Mouse (Mus musculus) liver, adult 2 months (tissue): Measurements from ENCODE around the gene Phf5a. TPM values are rescaled to one million over a fixed set of nuclear protein-coding genes. Genes with fewer than 3 reads are reported as not detected.
A peak's percentile ranks its signal among the peaks of the same experiment; 100 is the strongest.

Source experiments
- DNase-seq: peaks from one replicate; pipeline ENCODE4 v3.0.0-alpha.2; 2011; ENCODE audit warnings: low read depth, low spot score; ENCODE audit errors: extremely low read depth
- H3K27ac ChIP-seq: fragments of 200-500 bp; replicated peaks from 2 replicates; pipeline ENCODE4 v1.5.1; 2012; ENCODE audit warnings: low read depth, mild to moderate bottlenecking, control low read depth, inconsistent platforms, low read length; ENCODE audit not compliant: insufficient read depth
- H3K27me3 ChIP-seq: fragments of 200-500 bp; 2 replicates; pipeline ENCODE4 v1.6.1; 2012; ENCODE audit warnings: mild to moderate bottlenecking, moderate library complexity, low read length, inconsistent platforms; ENCODE audit not compliant: control insufficient read depth, insufficient read depth
- H3K36me3 ChIP-seq: fragments of 200-500 bp; 2 replicates; pipeline ENCODE4 v1.6.1; 2012; ENCODE audit warnings: low read length, inconsistent platforms; ENCODE audit not compliant: control insufficient read depth, insufficient read depth
- H3K4me1 ChIP-seq: fragments of 200-500 bp; 2 replicates; pipeline ENCODE4 v1.6.1; 2011; ENCODE audit warnings: low read length; ENCODE audit not compliant: control insufficient read depth, insufficient read depth
- H3K4me3 ChIP-seq: fragments of 200-500 bp; 2 replicates; pipeline ENCODE4 v1.5.1; 2011; ENCODE audit warnings: low read depth, mild to moderate bottlenecking, control low read depth, low read length, moderate library complexity; ENCODE audit not compliant: insufficient read depth
- H3K79me2 ChIP-seq: fragments of 200-500 bp; 2 replicates; pipeline ENCODE4 v1.6.1; 2012; ENCODE audit warnings: inconsistent platforms, mild to moderate bottlenecking, low read length, moderate library complexity; ENCODE audit not compliant: control insufficient read depth, insufficient read depth
- H3K9ac ChIP-seq: fragments of 200-500 bp; 2 replicates; pipeline ENCODE4 v1.6.1; 2012; ENCODE audit warnings: low read depth, mild to moderate bottlenecking, control low read depth, inconsistent platforms, low read length
- CTCF ChIP-seq: fragments of 200-500 bp; IDR thresholded peaks from 2 replicates; pipeline ENCODE4 v1.5.1; 2011; ENCODE audit warnings: low read depth, low read length, control low read depth
- POLR2A ChIP-seq: fragments of 200-500 bp; IDR thresholded peaks from 2 replicates; pipeline ENCODE4 v1.6.1; 2011; ENCODE audit warnings: low read length, control low read depth; ENCODE audit not compliant: insufficient read depth; ENCODE audit errors: extremely low read depth
- WGBS: fragments of 180-500 bp; shearing (Covaris S2); methylation state at CpG from one replicate; pipeline ENCODE4 v1.1.7; 2018; 5-methylcytosine and 5-hydroxymethylcytosine counted together
- polyA plus RNA-seq: library from polyadenylated mRNA; depleted of rRNA; stranded (reverse); fragments of >200 nt; gene quantifications from 2 replicates; pipeline ENCODE4 v1.2.3, GENCODE M21; 2012
- total RNA-seq: library from RNA; depleted of rRNA; stranded (reverse); fragments of >200 nt; gene quantifications from 2 replicates; pipeline ENCODE4 v1.2.3, GENCODE M21; 2014

The Phf5a gene
- total and polyA plus RNA-seq, 2 experiments: 12.3 to 28.7 TPM

GRCm38 (mm10) chr15:81836966-81837920 lies 34.5 kb downstream of the Phf5a start:
- Histone ChIP-seq H3K9ac (peak overlapping the region; percentile 78), H3K27me3 (no peaks in the 10 kb centered on the region), H3K36me3 (no peaks in the 10 kb centered on the region), H3K79me2 (no peaks in the 10 kb centered on the region), H3K4me3 (peak overlapping the region; percentile 49; the same call in 1 of the 2 replicates), H3K27ac (peak overlapping the region; percentile 98), H3K4me1 (peaks cover 33% of the 10 kb centered on the region)
- TF ChIP-seq POLR2A: 0 out of 2 replicates have a peak, but pooled peaks have one; percentile 16
- TF ChIP-seq CTCF: no peak
- 40% methylated on average over 7 of the region's 7 CpGs for WGBS
- peak; percentile 90 for DNase-seq

- H3K9ac ChIP-seq: peak overlapping the region; percentile 78
- H3K4me3 ChIP-seq: peak overlapping the region; percentile 49
- H3K4me1 ChIP-seq: peaks cover 34% of the 10 kb centered on the region
- H3K27ac ChIP-seq: peak overlapping the region; percentile 98
- TF ChIP-seq POLR2A (peak; percentile 76), CTCF (no peak)
- peak; percentile 89 for DNase-seq
- WGBS: 2% methylated on average over 33 of the region's 33 CpGs
- no peaks in the 10 kb centered on the region for H3K79me2 ChIP-seq
- no peaks in the 10 kb centered on the region for H3K27me3 ChIP-seq
- no peaks in the 10 kb centered on the region for H3K36me3 ChIP-seq
These were observed 35.4 kb downstream of the Phf5a start for GRCm38 (mm10) chr15:81836124-81836821.

- Histone ChIP-seq H3K36me3 (no peaks in the 10 kb centered on the region), H3K9ac (peak overlapping the region; percentile 61), H3K4me1 (peaks cover 36% of the 10 kb centered on the region), H3K4me3 (no peak overlapping the region), H3K27ac (peak overlapping the region; percentile 98), H3K27me3 (no peaks in the 10 kb centered on the region), H3K79me2 (no peaks in the 10 kb centered on the region)
- TF ChIP-seq CTCF (no peak), POLR2A (no peak)
- 37% methylated on average over 10 of the region's 10 CpGs for WGBS
- DNase-seq: peak; percentile 98
These were observed 36.5 kb downstream of the Phf5a start for GRCm38 (mm10) chr15:81835007-81835880.

- Histone ChIP-seq H3K79me2 (no peaks in the 10 kb centered on the region), H3K4me1 (peaks cover 36% of the 10 kb centered on the region), H3K36me3 (no peaks in the 10 kb centered on the region), H3K9ac (peak overlapping the region; percentile 32; the same call in 1 of the 2 replicates), H3K4me3 (no peak overlapping the region), H3K27ac (peak overlapping the region; percentile 83), H3K27me3 (no peaks in the 10 kb centered on the region)
- 61% methylated on average over 3 of the region's 3 CpGs for WGBS
- TF ChIP-seq POLR2A (no peak), CTCF (no peak)
- DNase-seq: no peak
These were observed 37.4 kb downstream of the Phf5a start for GRCm38 (mm10) chr15:81834171-81834841.

- TF ChIP-seq CTCF (no peak), POLR2A (no peak)
- peak; percentile 54 for DNase-seq
- Histone ChIP-seq H3K4me1 (peaks cover 38% of the 10 kb centered on the region), H3K9ac (no peak overlapping the region; the same call in 1 of the 2 replicates), H3K27me3 (no peaks in the 10 kb centered on the region), H3K79me2 (no peaks in the 10 kb centered on the region), H3K4me3 (no peak overlapping the region), H3K36me3 (no peaks in the 10 kb centered on the region), H3K27ac (peak overlapping the region; percentile 83)
- WGBS: 56% methylated on average over 4 of the region's 4 CpGs
These were observed 38.2 kb downstream of the Phf5a start for GRCm38 (mm10) chr15:81833481-81833880.
